Mouse (Mus musculus): Measurements from ENCODE around the gene Lhx8. TPM values are rescaled to one million over a fixed set of nuclear protein-coding genes. Genes with fewer than 3 reads are reported as not detected.
A peak's percentile ranks its signal among the peaks of the same experiment; 100 is the strongest.

Gene Lhx8
- polyA plus RNA-seq, 1 experiment from 2014 or later: 25.1 TPM

DNA sequence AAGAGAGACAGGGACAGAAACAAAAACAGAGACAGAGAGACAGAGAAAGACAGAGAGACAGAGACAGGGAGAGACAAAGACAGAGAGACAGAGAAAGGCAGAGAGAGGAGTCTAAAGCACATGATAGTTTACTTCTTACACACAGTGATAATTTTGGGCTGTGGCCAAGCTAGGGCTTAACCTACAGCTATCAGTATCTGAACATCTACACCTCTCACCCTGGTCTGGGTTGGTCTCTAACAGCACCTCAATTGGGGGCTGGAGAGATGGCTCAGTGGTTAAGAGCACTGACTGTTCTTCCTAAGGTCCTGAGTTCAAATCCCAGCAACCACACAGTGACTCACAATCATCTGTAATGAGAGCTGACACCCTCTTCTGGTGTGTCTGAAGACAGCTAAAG is 32.0 kb downstream of the Lhx8 start:
- Histone ChIP-seq H3K27me3 (replicated peaks; ENCODE audit: control insufficient read depth, insufficient read depth, low read length) (no peaks in the 10 kb centered on the region), H3K4me2 (ENCODE audit: low read length) (no peak overlapping the region), H3K4me3 (ENCODE audit: low read depth, low read length) (no peak overlapping the region), H3K9ac (ENCODE audit: low read length) (no peak overlapping the region), H3K27ac (ENCODE audit: low read depth, low read length) (no peak overlapping the region), H3K4me1 (ENCODE audit: control insufficient read depth, insufficient read depth, low read length) (no peaks in the 10 kb centered on the region), H3K9me3 (replicated peaks; ENCODE audit: control insufficient read depth, low read length) (no peaks in the 10 kb centered on the region), H3K36me3 (ENCODE audit: control insufficient read depth, insufficient read depth, low read length) (no peaks in the 10 kb centered on the region)
- DNase-seq (ENCODE audit: low spot score) (no peak), ATAC-seq (no peak)

DNA sequence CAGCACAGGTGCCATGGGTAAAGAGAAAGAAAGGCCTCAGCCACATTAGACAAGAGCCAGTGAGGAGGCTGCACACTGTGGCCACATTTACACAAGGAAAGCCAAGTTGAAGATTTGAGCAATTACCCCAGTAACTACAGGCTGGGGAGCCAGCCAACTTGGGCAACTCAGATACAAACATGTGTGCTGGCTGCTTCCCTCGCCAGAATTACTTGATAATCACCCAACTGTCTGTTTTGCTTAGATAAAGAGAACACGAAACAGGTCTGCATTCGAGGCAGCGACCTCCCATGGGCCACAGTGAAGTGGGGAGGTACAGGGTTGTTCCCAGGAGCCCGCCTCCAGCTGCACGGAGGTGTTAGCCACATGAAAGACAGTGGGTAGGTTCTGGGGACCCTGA is 33.0 kb downstream of the Lhx8 start:
- Histone ChIP-seq H3K4me1 (ENCODE audit: control insufficient read depth, insufficient read depth, low read length) (no peaks in the 10 kb centered on the region), H3K27me3 (replicated peaks; ENCODE audit: control insufficient read depth, insufficient read depth, low read length) (no peaks in the 10 kb centered on the region), H3K4me3 (ENCODE audit: low read depth, low read length) (no peak overlapping the region), H3K27ac (ENCODE audit: low read depth, low read length) (no peak overlapping the region), H3K9me3 (replicated peaks; ENCODE audit: control insufficient read depth, low read length) (no peaks in the 10 kb centered on the region), H3K9ac (ENCODE audit: low read length) (no peak overlapping the region), H3K4me2 (ENCODE audit: low read length) (no peak overlapping the region), H3K36me3 (ENCODE audit: control insufficient read depth, insufficient read depth, low read length) (no peaks in the 10 kb centered on the region)
- 73% methylated on average over 6 of the region's 6 CpGs for WGBS
- DNase-seq (ENCODE audit: low spot score): peak; percentile 73
- ATAC-seq: peak; percentile 52; the same call in 1 of the 2 replicates

DNA sequence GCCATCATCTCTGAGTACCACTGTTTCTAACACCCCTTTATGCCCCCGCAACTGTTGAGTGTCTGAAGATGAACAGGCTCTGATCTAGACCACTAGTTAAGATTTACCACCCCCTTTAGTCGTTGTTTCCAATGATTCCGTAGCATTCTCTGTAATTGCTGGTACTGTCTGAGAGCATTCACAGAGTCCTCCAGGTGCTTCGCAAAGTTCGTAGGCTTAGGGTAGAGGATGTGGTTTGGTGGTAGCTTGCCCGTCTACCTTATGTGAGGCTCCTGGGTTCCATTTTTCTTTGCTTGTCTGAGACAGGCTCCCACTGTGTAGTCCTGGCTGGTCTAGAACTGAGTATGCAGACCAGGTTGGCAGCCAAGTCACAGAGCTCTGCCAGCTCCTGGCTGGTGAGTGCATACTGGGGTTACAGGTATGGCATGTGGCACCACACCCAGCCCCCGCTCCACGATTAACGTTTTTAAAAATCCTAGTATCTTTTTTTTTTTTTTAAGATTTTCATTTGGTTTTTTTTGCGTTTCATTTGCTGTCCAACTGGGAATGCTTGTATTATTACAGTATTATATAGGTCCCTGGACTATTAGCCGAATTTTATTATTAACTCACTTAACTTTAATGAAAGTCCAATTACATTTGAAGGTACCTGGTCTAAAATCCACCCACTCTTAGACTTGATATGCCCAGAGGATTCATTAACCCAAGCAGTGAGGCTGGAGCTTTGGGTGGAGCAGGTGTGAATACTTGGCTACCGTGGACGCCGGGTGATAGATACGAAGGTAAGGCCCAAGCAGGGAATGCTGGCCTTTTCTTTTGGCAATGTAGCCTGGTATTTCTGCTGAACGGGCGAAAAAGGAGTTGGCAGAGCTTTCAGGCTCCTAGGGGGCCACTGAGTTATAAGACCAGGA is 35.3 kb downstream of the Lhx8 start:
- ATAC-seq (no peak), DNase-seq (ENCODE audit: low spot score) (no peak)
- no peaks in the 10 kb centered on the region for H3K27me3 ChIP-seq (replicated peaks; ENCODE audit: control insufficient read depth, insufficient read depth, low read length)
- H3K9me3 ChIP-seq (replicated peaks; ENCODE audit: control insufficient read depth, low read length): no peaks in the 10 kb centered on the region
- H3K9ac ChIP-seq (ENCODE audit: low read length): no peak overlapping the region
- no peaks in the 10 kb centered on the region for H3K4me1 ChIP-seq (ENCODE audit: control insufficient read depth, insufficient read depth, low read length)
- no peaks in the 10 kb centered on the region for H3K36me3 ChIP-seq (ENCODE audit: control insufficient read depth, insufficient read depth, low read length)
- H3K4me2 ChIP-seq (ENCODE audit: low read length): no peak overlapping the region
- no peak overlapping the region for H3K4me3 ChIP-seq (ENCODE audit: low read depth, low read length)
- WGBS: 94% methylated on average over 17 of the region's 17 CpGs
- H3K27ac ChIP-seq (ENCODE audit: low read depth, low read length): no peak overlapping the region

DNA sequence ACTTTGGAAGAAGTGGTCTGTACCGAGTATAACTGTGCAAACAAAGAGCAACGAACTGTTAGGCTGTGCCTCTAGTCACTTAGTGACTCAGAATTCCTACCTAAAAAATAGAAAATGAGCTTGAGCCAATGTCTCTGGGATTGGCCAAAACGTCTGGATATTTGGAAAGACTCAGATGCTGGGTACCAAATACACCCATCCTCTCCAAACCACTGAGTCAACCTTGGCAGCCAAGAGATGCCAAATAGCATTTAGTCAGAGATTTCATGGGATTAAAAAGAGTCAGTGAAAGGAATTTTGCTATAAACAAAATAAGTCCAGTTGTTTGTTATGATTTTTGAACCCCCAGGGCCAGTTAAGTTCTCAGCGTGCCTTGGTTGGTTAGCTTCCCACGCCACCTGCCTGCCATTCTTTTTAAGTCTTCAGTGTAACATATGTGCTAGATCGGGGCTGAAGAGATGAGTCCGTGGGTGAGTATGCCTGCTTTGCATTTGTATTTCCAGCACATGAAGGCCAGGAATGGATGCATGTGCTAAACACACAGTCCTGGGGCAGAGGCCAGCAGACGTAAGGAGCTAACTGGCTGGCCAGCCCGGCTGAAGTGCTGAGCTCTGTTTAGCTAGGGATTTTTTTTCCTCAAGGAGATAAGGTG is 36.5 kb downstream of the Lhx8 start:
- Histone ChIP-seq H3K27me3 (replicated peaks; ENCODE audit: control insufficient read depth, insufficient read depth, low read length) (no peaks in the 10 kb centered on the region), H3K27ac (ENCODE audit: low read depth, low read length) (no peak overlapping the region), H3K9ac (ENCODE audit: low read length) (no peak overlapping the region), H3K4me2 (ENCODE audit: low read length) (no peak overlapping the region), H3K4me1 (ENCODE audit: control insufficient read depth, insufficient read depth, low read length) (no peaks in the 10 kb centered on the region), H3K4me3 (ENCODE audit: low read depth, low read length) (no peak overlapping the region), H3K9me3 (replicated peaks; ENCODE audit: control insufficient read depth, low read length) (no peaks in the 10 kb centered on the region), H3K36me3 (ENCODE audit: control insufficient read depth, insufficient read depth, low read length) (no peaks in the 10 kb centered on the region)
- no peak for ATAC-seq
- DNase-seq (ENCODE audit: low spot score): no peak
- WGBS: 85% methylated on average over 9 of the region's 9 CpGs

DNA sequence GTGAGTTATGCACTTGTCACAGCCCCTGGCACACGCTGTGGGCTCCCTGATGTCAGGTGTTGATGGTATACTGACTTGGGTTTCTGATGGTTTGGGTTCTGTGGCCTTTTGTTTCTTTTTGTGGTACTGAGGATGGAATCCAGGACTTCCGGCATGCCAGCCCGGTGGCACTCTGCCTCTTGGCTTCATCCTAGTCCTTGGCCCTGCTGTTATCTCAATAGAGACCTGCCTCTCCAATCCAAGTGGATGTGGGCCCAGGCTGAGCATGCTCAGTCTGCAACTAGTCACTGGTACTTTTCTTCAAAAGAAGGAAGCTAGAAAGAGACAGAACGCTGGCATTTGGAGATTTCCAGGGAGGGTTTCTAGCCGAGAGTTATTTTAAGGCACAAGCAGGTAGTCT is 38.3 kb downstream of the Lhx8 start:
- ATAC-seq: no peak
- no peak overlapping the region for H3K9ac ChIP-seq (ENCODE audit: low read length)

DNA sequence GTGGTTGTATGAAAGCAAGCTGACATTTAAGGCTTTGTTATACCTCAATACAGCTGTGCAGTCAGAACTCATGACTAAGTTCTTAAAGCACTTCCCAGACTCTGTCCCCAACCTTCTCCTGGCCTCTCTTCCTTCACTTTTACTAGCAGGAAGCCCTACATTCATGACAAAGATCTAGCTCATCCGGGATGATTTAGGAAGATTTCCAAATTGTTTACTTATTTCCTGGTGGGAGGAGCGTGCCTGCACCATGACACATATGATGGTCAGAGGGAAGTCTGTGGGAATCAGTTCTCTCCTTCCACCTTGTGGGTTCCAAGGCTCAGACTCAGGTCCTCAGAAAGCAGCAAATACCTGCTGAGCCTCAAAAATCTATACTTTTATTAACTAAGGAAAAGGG is 40.1 kb downstream of the Lhx8 start:
- Histone ChIP-seq H3K27me3 (replicated peaks; ENCODE audit: control insufficient read depth, insufficient read depth, low read length) (no peaks in the 10 kb centered on the region), H3K4me2 (ENCODE audit: low read length) (no peak overlapping the region), H3K9me3 (replicated peaks; ENCODE audit: control insufficient read depth, low read length) (no peaks in the 10 kb centered on the region), H3K4me3 (ENCODE audit: low read depth, low read length) (no peak overlapping the region), H3K4me1 (ENCODE audit: control insufficient read depth, insufficient read depth, low read length) (no peaks in the 10 kb centered on the region), H3K36me3 (ENCODE audit: control insufficient read depth, insufficient read depth, low read length) (no peaks in the 10 kb centered on the region), H3K27ac (ENCODE audit: low read depth, low read length) (no peak overlapping the region), H3K9ac (ENCODE audit: low read length) (no peak overlapping the region)
- 83% methylated on average over 2 of the region's 2 CpGs for WGBS
- DNase-seq (ENCODE audit: low spot score) (no peak), ATAC-seq (no peak)

More for the DNA sequence above, 38.3 kb downstream of the Lhx8 start:
- WGBS: 78% methylated on average over 5 of the region's 5 CpGs
- Histone ChIP-seq H3K4me1 (ENCODE audit: control insufficient read depth, insufficient read depth, low read length) (no peaks in the 10 kb centered on the region), H3K36me3 (ENCODE audit: control insufficient read depth, insufficient read depth, low read length) (no peaks in the 10 kb centered on the region), H3K4me2 (ENCODE audit: low read length) (no peak overlapping the region), H3K27ac (ENCODE audit: low read depth, low read length) (no peak overlapping the region), H3K27me3 (replicated peaks; ENCODE audit: control insufficient read depth, insufficient read depth, low read length) (no peaks in the 10 kb centered on the region), H3K9me3 (replicated peaks; ENCODE audit: control insufficient read depth, low read length) (no peaks in the 10 kb centered on the region), H3K4me3 (ENCODE audit: low read depth, low read length) (no peak overlapping the region)
- DNase-seq (ENCODE audit: low spot score): no peak

DNA sequence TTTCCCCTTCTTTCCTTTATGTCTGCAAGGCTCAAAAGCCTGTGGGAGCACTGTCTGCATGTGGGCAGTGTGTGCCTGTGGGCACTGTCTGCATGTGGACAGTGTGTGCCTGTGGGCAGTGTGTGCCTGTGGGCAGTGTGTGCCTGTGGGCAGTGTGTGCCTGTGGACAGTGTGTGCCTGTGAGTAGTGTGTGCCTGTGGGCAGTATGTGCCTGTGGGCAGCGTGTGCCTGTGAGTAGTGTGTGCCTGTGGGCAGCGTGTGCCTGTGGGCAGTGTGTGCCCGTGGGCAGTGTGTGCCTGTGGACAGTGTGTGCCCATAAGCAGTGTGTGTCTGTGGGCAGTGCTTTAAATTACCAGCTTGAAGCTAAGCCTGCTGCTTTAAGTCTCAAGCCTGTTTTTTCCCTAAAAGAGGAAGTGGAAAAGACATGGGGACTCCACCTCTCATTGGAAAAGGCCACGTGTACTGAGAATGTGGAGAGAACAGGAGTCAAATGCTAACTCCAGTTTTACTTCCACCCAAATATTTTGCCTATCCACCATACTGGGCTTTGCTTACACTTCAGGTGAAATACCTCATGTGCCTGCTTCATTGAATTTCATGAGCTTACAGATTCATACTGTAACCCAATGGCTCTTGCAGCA is 41.9 kb downstream of the Lhx8 start:
- Histone ChIP-seq H3K27ac (ENCODE audit: low read depth, low read length) (no peak overlapping the region), H3K4me2 (ENCODE audit: low read length) (no peak overlapping the region), H3K4me3 (ENCODE audit: low read depth, low read length) (no peak overlapping the region), H3K4me1 (ENCODE audit: control insufficient read depth, insufficient read depth, low read length) (no peaks in the 10 kb centered on the region), H3K36me3 (ENCODE audit: control insufficient read depth, insufficient read depth, low read length) (no peaks in the 10 kb centered on the region), H3K9ac (ENCODE audit: low read length) (no peak overlapping the region), H3K27me3 (replicated peaks; ENCODE audit: control insufficient read depth, insufficient read depth, low read length) (no peaks in the 10 kb centered on the region), H3K9me3 (replicated peaks; ENCODE audit: control insufficient read depth, low read length) (no peaks in the 10 kb centered on the region)
- DNase-seq (ENCODE audit: low spot score): no peak
- WGBS: 87% methylated on average over 4 of the region's 4 CpGs
- ATAC-seq: no peak

DNA sequence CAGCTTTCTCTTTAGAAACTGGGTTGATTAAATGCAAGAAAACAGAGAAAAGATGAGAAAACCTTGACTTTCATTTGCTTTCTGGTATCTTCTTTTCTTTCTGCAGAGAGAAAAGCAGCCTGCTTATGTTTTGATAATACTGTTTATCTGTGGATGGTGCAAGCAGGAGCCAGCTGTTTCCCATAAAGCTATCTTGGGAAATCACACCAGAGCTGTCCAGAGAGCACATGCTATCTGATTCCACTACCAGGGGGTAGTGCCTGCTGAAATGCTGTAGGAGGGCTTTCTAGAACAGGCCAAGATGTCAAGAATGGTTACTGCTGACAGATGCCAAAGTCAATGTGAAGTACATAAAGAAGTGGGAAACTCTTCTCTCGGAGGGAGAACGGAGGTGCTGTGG is 43.2 kb downstream of the Lhx8 start:
- DNase-seq (ENCODE audit: low spot score) (no peak), ATAC-seq (no peak)
- no peak overlapping the region for H3K4me2 ChIP-seq (ENCODE audit: low read length)
- no peaks in the 10 kb centered on the region for H3K27me3 ChIP-seq (replicated peaks; ENCODE audit: control insufficient read depth, insufficient read depth, low read length)
- no peak overlapping the region for H3K27ac ChIP-seq (ENCODE audit: low read depth, low read length)
- WGBS: 88% methylated on average over 2 of the region's 2 CpGs
- no peaks in the 10 kb centered on the region for H3K4me1 ChIP-seq (ENCODE audit: control insufficient read depth, insufficient read depth, low read length)
- no peaks in the 10 kb centered on the region for H3K36me3 ChIP-seq (ENCODE audit: control insufficient read depth, insufficient read depth, low read length)
- no peaks in the 10 kb centered on the region for H3K9me3 ChIP-seq (replicated peaks; ENCODE audit: control insufficient read depth, low read length)
- H3K4me3 ChIP-seq (ENCODE audit: low read depth, low read length): no peak overlapping the region
- H3K9ac ChIP-seq (ENCODE audit: low read length): no peak overlapping the region

DNA sequence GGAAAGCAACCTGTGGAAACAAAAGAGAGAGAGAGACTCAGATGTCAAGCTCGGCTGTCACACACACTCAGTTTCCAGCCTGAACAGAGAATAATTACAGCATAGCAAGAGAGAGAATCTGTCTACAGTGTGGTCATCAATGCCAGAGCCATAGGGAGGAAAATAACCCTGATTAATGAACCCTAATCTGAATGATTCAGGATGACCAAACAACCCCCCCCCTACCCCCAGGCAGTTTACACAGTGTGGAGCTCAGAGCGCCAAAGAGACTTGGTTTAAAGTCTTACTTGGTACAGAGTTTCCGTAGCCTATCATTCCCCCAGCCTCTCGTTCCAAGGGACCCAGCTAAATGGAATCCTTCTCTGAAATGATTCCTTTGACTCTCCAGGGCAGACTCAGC is 45.1 kb downstream of the Lhx8 start:
- no peak for ATAC-seq
- Histone ChIP-seq H3K9ac (ENCODE audit: low read length) (no peak overlapping the region), H3K36me3 (ENCODE audit: control insufficient read depth, insufficient read depth, low read length) (no peaks in the 10 kb centered on the region), H3K9me3 (replicated peaks; ENCODE audit: control insufficient read depth, low read length) (no peaks in the 10 kb centered on the region), H3K4me3 (ENCODE audit: low read depth, low read length) (no peak overlapping the region), H3K27ac (ENCODE audit: low read depth, low read length) (no peak overlapping the region), H3K4me2 (ENCODE audit: low read length) (no peak overlapping the region), H3K27me3 (replicated peaks; ENCODE audit: control insufficient read depth, insufficient read depth, low read length) (no peaks in the 10 kb centered on the region), H3K4me1 (ENCODE audit: control insufficient read depth, insufficient read depth, low read length) (no peaks in the 10 kb centered on the region)
- DNase-seq (ENCODE audit: low spot score): no peak
- 51% methylated on average over 4 of the region's 4 CpGs for WGBS
